Mouse (Mus musculus): Measurements from ENCODE around the gene Tnnt2.
A peak's percentile ranks its signal among the peaks of the same experiment; 100 is the strongest.

Tnnt2 gene

DNA sequence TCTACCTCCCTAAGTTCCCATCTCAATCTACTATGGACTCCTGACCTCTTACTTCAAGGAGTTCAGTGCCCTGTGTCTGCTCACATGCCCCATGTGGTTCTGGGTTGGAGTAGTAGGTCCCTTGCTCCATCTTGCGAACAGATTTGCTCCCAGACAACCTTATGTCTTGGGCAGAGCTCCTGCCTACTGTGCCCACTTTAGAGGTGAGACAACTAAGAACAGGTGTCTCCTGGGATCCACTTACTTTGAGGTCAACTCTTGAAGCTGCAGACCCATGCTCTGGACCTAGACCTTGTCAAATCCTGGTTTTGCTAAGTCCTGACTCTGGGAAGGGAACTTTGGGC lies 19.2 kb downstream of the Tnnt2 start:
- DNase-seq (ENCODE audit: low read depth) = no peak

DNA sequence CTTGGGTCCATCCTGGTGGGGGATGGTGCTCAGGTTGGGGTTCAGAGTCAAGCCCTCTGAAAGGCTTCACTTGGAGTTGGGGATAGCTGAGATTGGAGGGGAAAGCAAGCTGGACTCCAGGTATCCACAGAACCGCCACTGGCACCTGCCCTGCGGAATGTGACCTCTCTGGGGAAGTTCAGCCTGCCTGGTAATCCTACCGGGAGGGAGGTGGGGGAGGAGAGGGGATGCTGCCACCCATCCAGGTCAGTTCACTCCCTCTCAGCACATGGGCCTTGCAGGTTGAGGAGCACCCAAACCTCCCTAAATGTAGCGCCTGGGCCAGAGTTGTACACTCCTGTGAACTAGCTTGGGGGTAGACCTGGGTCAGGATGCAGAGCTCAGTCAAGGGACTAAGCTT lies 19.9 kb downstream of the Tnnt2 start:
- no peak for DNase-seq (ENCODE audit: low read depth)

GRCm38 (mm10) chr1:135857137-135857775 lies 21.1 kb downstream of the Tnnt2 start:
- no peak for DNase-seq (ENCODE audit: low read depth)

DNA sequence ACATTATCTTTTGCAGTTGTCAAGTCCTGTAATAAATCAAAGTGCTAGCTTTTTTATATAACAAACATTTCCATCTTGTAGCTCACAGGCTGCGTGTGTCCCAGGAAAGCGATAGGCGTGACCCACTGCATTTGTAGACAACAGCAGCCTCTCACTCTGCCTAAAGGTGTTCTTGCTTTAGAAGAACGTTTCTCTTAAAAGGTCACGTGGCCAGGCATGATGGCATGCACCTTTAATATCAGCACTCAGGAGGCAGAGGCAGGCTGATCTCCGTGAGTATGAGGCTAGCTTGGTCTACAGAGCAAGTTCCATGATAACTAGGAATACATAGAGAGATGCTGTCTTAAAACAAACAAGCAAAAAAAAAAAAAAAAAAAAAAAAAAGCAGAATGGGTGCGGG lies 22.4 kb downstream of the Tnnt2 start:
- no peak for DNase-seq (ENCODE audit: low read depth)

GRCm38 (mm10) chr1:135861091-135861490 lies 24.9 kb downstream of the Tnnt2 start:
- no peak for DNase-seq (ENCODE audit: low read depth)

- no peak for DNase-seq (ENCODE audit: low read depth)
Measured at GRCm38 (mm10) chr1:135861980-135862552, 25.9 kb downstream of the Tnnt2 start.

DNA sequence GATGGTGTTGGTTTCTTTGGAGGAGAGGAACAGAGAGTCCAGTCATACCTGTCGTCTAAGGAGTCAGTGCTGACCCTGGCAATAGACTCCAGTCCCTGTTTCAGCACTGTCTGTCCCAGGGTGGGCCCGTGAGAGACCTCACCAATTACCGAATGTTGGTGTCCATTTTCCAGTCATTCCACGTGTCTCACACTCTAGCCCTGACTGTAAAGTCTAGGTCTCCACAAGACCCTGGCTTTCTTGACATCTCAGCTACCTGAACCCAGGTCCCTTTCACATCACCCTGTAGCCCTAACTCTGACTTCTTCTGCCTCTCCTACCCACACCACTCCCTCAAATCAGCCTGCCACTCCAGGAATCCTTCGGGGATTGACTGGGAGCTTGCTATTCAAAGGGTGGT lies 26.4 kb downstream of the Tnnt2 start:
- no peak for DNase-seq (ENCODE audit: low read depth)

GRCm38 (mm10) chr1:135863786-135864335 lies 27.7 kb downstream of the Tnnt2 start:
- no peak for DNase-seq (ENCODE audit: low read depth)

DNA sequence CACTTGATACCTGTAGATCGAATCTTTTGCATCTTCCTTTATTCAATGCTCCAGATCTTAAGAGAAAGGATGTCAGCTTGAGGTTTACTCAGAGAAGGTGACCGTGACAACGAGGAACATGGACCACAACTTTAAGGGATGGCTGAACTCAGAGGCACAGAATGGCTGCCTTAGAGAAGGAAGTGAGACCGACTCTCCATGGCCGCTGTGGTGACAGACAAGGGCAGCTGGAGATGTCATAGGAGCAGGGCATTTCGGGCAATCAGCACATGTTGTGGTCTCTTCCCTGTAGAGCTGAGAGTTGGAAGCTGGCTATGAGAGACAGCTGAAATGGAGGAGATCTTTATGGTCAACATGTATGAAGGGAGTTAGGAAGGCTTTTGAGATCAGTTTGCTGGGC lies 28.7 kb downstream of the Tnnt2 start:
- no peak for DNase-seq (ENCODE audit: low read depth)

- DNase-seq (ENCODE audit: low read depth) = peak; percentile 56
Measured at GRCm38 (mm10) chr1:135865518-135866194, 29.5 kb downstream of the Tnnt2 start.

DNA sequence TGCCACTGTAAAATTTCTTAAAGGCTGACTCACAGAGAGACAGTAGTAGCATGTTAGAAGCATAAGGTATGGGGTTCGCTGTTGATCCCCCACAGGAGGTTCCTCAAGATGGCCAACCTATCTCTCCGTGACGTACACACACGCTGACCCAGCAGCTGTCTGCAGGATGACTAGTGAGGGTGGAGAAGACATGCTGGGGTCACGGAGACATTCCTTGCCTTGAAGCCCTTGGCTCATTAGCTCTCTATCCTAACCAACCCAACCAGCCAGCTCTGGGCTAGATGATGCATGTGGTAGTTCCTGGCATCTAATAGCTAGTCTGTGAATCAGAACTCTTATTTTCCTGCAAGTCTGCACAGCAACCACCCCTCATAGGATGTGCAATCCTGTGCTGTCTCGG lies 32.4 kb downstream of the Tnnt2 start:
- no peak for DNase-seq (ENCODE audit: low read depth)

DNA sequence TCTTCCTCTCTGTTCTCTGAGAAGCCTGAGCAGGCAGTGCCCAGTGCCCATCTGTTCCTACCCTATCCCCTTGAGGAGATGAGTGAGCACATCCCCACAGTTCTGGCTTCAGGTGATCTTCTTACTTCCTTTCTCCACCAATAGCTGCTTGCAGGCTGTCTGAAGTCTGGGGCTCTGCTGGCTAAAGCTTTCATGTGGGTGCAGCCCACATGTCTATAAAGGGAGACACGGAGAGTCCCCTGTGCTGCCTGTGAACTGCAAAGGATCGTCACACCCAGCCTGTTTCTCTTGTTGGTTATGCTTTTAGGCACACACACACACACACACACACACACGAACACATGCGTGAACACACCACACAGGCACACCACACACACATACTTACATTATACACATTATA lies 36.8 kb downstream of the Tnnt2 start:
- peak; percentile 20 for DNase-seq (ENCODE audit: low read depth)

- no peak for DNase-seq (ENCODE audit: low read depth)
Measured at GRCm38 (mm10) chr1:135877248-135877647, 41.1 kb downstream of the Tnnt2 start.

DNA sequence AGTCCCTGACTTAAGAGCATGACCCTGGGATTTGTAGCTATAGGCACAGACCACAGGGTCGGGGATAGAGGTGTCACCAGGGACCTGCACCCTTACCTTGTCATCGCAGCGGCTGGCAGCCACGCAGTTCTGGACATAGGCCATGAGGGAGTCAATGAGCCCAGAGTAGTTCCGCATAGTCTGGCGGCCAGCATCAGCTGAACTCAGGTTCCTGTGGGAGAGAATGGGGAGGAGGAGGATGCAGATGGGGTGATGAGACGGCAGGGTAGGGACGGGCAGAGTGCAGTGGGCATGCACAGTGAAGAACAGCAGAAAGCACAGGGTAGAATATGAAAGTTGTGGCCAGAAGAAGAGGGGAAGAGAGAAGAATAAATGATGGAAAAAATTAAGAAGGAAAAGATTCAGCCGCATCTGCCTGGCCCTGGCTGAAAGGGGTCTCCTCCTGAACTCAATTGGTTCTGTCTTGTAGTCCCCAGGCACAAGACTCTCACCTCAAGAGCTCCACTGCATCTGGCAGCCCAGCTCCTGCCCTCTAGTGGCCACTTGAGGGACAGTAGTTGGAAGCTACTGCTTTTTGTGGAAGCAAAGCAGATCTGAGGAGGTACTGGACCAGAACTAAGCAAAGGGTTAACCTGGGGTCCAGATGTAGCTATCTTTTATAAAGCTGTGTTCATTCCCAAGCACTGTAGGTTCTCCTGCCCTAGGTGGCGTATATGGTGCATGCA lies 46.4 kb downstream of the Tnnt2 start:
- DNase-seq (ENCODE audit: low read depth) = peak; percentile 51

DNA sequence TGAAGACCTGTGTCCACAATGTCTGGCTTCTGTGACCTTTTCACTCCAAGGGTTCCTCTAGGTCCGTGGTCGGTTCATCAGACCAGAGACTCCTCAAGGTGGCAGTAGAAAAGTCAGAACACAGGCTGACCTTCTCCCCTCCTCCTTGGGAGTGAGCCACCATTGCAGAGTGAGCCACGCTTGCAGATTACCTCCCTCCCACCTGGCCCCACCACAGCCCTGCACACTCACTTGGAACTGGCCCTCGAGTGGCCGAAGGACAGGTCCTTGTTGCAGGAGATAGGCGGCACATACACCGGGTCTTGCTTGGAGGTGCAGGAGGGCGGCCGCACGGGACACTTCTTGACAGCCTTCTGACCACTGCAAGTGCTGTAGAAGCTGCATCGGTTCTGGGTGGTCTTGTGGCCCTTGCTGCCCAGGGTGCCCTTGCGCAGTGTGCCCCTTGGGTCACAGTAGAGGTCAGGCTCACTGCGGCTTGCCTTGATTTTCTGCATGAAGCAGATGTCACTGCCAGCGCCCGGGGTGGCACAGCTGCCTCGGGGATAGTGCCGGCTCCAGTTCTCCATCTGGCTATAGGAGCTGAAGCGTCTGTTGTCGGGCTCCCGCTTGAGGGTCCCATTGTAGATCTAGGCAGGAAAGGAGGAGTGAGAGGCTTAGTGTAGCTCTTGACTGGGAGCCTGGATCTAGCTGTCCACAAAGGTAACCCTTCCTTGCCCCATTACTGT lies 53.5 kb downstream of the Tnnt2 start:
- DNase-seq (ENCODE audit: low read depth) = no peak

GRCm38 (mm10) chr1:135891424-135892216 lies 55.5 kb downstream of the Tnnt2 start:
- DNase-seq (ENCODE audit: low read depth) = no peak

DNA sequence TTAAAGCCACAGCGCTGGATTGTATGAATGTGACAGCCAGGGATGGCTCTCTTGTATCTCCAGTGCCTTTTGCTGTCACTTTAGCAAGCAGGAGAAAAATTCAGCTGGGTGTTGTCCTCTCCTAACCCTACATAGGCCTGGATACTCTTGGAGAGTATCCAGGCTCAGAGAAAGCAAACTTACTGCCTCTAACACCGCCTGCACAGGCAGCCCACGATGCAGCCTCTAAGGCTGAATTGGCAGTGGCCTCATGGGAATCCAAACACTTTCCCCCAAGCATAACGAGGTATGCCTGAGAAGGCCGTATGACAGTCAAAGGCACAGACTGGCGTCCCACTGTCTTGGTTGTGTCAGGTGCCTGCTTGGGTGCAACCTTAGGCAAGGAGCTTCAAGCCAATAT lies 56.1 kb downstream of the Tnnt2 start:
- DNase-seq (ENCODE audit: low read depth) = no peak

DNA sequence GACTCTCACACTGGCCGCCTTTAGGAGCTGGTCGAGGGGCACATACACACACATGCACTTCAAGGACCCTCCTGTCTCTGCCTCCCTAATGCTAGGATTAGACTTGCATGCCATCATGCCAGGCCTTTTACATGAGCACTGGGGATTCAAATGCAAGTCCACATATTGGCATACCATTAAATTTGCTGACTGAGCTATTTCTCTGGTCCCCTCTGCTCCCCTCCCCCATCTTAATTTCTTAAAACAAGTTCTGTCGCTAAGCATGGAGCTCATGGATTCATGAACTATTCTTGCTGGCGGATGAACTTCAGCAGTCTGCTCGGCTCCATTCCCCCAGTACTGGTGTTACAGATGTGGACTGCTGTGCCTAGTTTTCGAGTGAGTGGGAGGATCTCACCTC lies 56.6 kb downstream of the Tnnt2 start:
- no peak for DNase-seq (ENCODE audit: low read depth)

- no peak for DNase-seq (ENCODE audit: low read depth)
Measured at GRCm38 (mm10) chr1:135893377-135893776, 57.2 kb downstream of the Tnnt2 start.

DNA sequence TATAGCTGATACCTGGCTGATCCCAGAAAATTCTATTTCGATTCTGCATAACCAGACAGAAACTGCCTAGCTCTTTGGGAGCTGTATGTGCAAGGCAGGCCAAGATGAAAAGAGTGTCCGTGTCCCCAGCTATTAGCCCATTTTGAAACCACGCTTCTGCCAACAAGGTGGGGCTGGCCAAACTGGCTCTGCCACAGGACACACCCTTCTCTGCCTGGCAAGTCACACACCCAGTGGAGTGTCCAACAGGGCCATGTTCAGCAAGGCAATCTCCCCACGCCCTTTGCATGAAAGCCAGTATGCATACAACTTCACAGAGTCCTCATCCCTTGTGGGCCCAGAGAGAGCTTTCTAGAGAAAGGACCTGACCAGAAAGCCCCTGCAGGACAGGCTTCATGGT lies 59.2 kb downstream of the Tnnt2 start:
- no peak for DNase-seq (ENCODE audit: low read depth)

- DNase-seq (ENCODE audit: low read depth) = no peak
Measured at GRCm38 (mm10) chr1:135899295-135899694, 63.1 kb downstream of the Tnnt2 start.

All from naive thymus-derived CD4-positive, alpha-beta T cell, adult 2 months (primary cell).